Mouse (Mus musculus): ENCODE results near the gene Il10. TPM values are rescaled to one million over a fixed set of nuclear protein-coding genes. Genes with fewer than 3 reads are reported as not detected.

Gene Il10
- total RNA-seq, 2 experiments from 2014 or later = not detected

GRCm38 (mm10) chr1:131049361-131049806, 29.7 kb downstream of the Il10 start:
- DNase-seq = no peak

- DNase-seq = no peak
These were observed 30.4 kb downstream of the Il10 start for GRCm38 (mm10) chr1:131050011-131050410.

GRCm38 (mm10) chr1:131050617-131051016, 31.0 kb downstream of the Il10 start:
- no peak for DNase-seq

- DNase-seq = no peak
These were observed 31.4 kb downstream of the Il10 start for GRCm38 (mm10) chr1:131051073-131051472.

- DNase-seq = peak; percentile 72
These were observed 33.6 kb downstream of the Il10 start for GRCm38 (mm10) chr1:131053239-131053638.

GRCm38 (mm10) chr1:131053656-131054055, 34.0 kb downstream of the Il10 start:
- DNase-seq = no peak

- DNase-seq = no peak
These were observed 34.6 kb downstream of the Il10 start for GRCm38 (mm10) chr1:131054251-131054650.

GRCm38 (mm10) chr1:131058431-131058830, 38.8 kb downstream of the Il10 start:
- no peak for DNase-seq

GRCm38 (mm10) chr1:131059411-131059810, 39.8 kb downstream of the Il10 start:
- DNase-seq = no peak

GRCm38 (mm10) chr1:131059841-131060240, 40.2 kb downstream of the Il10 start:
- no peak for DNase-seq

GRCm38 (mm10) chr1:131060290-131061253, 40.9 kb downstream of the Il10 start:
- peak; percentile 65 for DNase-seq

- no peak for DNase-seq
These were observed 42.2 kb downstream of the Il10 start for GRCm38 (mm10) chr1:131061740-131062254.

GRCm38 (mm10) chr1:131062821-131063220, 43.2 kb downstream of the Il10 start:
- peak; percentile 59 for DNase-seq

GRCm38 (mm10) chr1:131064202-131064601, 44.6 kb downstream of the Il10 start:
- DNase-seq = no peak

- DNase-seq = no peak
These were observed 48.5 kb downstream of the Il10 start for GRCm38 (mm10) chr1:131068011-131068727.

GRCm38 (mm10) chr1:131069010-131069409, 49.4 kb downstream of the Il10 start:
- DNase-seq = no peak

GRCm38 (mm10) chr1:131072376-131072990, 52.8 kb downstream of the Il10 start:
- DNase-seq = no peak

- peak; percentile 55 for DNase-seq
These were observed 54.9 kb downstream of the Il10 start for GRCm38 (mm10) chr1:131074524-131074938.
